Mouse (Mus musculus) CD4-positive, CD25-positive, alpha-beta regulatory T cell, adult 4 months (primary cell): Measurements from ENCODE around the gene Hoxc6. TPM values are rescaled to one million over a fixed set of nuclear protein-coding genes. Genes with fewer than 3 reads are reported as not detected.
A peak's percentile ranks its signal among the peaks of the same experiment; 100 is the strongest.

Experiments used
- ATAC-seq: one replicate; pipeline ENCODE4 v1.8.0; 2017
- polyA plus RNA-seq, 2 experiments: library from polyadenylated mRNA; unstranded; fragments of 100-300 nt; shearing (Covaris generic); gene quantifications; one replicate each; pipeline ENCODE4 v1.2.1; 2017

Gene Hoxc6
- polyA plus RNA-seq, 2 experiments from 2014 or later: not detected

DNA sequence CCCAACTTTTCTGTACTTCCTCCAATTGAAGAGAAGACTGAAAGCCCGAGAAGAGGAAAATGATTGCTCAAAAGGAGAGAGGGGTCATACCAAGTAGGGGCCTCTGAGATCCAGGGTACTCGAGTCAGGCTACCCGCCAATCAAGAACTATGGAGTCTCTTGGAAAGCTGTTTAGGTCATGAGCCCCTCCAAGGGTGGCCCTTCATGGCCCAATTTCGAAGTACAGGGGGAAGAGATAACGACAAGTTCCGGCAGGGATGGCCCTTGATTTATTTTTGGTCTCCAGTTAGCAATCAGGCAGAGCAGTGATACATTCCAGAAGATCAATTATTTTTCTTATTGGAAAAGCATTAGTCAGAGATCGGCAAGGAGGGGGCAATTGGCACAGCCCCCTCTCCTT lies 6.3 kb upstream of the Hoxc6 start:
- ATAC-seq: no peak

DNA sequence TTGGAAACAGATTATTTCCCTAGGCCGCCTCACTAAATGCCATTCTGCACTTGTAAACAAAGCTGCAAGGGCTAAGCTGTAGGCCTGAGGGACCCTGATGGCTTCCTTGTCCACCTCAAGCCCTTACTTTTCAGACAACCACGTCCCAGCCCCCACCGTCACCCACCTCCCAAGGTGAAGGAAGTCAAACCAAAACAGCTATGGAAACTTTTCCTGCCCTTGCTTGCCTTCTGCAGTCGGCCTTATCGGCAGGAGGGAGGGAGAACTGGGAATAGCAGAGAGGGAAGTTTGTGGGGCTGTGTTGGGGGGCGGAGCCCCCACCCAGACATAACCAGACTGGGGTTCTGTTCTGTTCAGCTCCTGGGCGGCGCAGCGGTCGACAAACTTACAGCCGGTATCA lies 5.9 kb upstream of the Hoxc6 start:
- ATAC-seq: no peak

DNA sequence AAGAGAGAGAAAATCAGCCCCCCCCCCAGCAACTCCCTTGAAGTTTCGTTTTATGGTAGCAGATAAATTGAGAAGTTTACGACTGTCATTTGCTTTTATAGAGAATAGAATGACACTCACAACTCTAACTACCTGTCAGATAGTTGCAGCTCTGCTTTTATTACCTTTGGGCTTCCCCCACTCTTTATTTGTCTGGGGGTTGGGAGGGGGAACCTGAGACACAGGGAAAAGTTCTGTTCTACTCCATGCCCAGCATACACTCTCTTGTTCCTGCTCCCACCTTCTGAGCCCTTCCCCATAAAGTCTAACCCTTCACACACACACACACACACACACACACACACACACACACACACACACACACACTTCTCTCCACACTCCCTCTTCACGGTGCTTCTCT lies 5.2 kb upstream of the Hoxc6 start:
- ATAC-seq: no peak

DNA sequence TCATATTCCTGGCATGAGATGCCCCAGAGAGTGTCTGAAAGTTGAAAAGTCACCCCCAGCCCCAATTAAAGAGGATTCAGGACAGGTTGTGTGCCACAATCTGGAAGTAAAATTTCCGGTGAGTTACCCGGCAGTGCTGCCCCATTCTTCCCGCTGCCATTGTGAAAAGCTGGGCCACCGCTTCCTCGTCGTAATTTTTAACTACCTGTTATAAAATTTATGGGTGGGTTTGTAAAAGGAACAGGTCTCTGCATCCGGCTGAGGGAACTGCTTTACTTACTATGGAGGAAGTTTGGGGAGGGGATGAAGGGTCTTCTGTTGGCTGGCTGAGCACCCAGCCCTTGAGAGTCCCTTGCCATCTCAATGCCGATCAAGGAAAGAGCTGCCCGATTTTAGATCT lies 1.5 kb upstream of the Hoxc6 start:
- no peak for ATAC-seq

DNA sequence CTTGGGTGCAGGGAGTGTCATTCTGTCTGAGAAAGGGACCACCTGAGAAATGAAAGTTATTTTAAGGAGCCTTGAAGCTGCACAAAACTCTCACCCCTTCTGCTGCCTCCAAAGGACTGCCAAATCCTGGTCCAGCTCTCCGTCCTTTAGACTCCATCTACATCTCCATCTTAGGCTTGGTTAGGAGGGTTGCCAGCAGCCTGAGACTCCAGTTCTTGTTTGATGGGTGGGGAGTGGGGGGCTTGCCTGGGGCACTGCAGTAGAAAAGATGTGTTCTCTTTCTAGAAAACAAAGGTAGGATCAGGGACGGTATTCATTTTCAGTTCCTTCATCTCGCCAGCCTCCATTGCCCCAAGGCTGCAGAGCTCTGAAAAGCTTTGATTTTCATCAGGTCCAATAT lies 626 bp upstream of the Hoxc6 start:
- no peak for ATAC-seq

DNA sequence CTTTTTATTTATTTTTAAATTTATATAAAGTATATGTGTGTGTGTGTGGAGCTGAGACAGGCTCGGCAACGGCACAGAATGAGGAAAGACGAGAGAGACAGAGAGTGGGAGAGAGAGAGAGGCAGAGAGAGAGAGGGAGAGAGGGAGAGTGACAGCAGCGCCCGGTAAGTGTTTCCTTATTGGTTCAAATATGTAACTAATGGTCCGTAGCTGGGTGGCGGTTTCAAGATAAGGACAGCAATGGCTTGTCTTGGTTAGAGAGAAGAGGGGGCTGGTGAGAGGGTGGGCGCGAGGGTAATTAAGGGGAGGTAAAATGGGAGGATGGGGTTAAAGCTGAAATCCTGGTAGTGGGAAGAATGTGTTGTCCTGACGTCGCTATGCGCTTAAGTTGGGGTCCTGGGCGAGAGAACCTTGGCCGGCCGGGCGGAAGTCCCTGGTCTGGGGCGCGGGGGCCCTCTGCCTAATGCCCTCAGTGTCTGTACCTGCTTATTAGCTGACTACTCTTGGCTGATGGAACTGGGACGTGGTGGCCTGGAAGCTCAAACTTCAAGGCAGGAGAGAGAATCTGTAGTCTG lies 638 bp downstream of the Hoxc6 start:
- peak; percentile 40 for ATAC-seq

DNA sequence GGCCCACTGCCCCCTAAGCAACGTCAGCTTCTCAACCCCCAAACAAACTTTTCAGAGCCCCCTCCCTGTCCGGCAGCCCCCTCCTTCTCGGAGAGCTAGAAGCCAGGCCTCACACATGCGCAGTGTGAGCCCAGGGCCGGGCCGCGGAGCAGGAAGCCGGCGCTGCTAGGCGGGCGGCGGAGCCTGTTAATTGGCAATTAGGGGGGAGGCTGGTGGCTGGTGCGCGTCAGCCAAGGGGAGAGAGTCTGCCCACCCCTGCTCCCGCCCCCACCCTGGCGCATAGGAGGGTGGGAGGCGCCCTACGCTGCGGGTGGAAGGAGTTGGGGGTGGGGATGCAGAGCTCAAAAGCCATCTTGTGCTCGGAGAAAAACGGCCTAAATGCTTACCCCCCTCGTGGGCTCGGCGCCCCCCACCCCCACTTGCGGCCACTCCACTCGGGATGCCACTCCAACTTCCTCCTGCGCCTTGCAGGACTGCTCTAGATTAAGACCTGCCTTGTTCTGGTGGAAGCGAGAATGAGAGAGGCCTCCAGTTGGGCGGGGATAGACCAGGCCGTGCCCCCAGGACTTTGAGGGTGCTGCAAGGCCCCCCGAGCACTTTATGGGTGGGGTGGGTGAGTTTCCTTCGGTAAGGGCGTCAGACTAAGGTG lies 1.2 kb downstream of the Hoxc6 start:
- peak; percentile 89 for ATAC-seq

DNA sequence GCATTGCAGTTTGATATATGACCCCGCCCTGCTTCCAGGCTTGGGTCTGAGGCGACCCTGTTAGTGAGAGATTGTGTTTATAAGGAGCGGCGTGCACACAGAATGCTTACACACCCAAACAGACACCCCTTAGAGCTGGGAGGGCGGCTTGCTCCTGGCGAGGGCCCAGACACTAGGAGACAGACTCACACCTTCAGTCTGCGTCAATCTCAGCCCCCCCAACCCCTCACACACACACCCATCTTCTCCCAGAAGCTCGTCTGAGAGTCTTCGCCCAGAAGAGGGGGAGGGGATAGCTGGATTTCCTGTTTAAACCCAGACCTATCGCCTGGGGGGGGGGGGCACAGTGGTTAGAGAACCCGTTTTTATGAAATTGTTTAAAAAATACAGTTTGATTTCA lies 1.9 kb downstream of the Hoxc6 start:
- no peak for ATAC-seq

DNA sequence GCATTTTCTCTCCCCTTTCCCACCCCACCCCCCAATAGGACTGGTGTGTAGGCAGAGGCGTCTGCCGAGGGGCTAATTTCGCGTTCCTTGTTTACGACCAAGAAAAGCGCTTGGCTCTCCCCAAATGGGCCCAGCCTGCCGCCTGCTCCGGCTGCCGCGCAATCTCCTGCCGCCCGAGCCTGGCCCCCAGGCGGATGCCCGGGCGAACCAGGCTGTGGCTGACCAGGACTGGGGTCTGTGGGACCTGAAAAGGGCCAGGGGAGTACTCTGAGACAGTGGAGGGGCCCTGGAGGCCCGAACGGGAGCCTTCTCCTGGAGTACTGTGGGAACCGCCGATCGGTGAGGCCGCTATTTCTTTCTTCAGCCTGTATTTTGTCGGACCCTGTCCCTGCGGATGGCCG lies 2.4 kb downstream of the Hoxc6 start:
- no peak for ATAC-seq

DNA sequence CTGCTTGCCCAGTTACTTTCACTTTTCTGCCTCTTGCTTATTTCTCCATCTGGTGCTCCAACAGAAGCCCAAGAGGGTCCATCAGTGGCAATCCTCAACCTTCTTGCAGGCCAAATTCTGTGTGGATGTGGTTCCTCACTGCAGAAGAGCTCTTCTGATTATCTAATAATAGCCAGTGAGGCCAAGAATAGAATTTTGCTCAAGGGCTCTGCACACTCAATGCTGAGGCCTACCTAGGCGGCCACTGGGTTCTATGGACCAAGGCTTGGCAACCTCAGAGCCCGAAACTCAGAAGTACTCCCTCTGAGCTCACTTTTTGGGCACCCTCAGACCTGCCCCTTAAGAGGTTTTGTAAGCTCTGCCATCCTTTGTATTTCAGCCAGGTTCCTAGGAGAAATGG lies 3.3 kb downstream of the Hoxc6 start:
- ATAC-seq: no peak

DNA sequence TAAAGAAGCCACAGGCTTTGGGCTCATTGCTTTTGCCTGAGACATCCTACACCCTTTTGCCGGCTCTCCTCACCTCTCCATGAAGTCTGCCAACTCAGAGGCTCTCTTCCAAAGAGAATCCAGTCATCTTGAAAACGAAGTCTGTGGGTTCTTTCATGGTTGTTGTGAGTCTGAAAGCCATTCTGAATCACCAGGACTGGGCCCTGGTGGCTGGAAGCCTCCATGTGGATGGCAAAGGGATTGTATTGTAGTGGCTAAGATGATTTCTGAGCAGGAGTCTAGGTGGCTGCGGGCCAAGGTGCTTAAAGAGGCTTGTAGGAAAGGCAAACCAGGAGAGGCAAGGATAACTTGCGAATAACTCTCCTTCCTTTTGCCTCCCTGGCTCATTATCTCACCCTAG lies 4.1 kb downstream of the Hoxc6 start:
- no peak for ATAC-seq

DNA sequence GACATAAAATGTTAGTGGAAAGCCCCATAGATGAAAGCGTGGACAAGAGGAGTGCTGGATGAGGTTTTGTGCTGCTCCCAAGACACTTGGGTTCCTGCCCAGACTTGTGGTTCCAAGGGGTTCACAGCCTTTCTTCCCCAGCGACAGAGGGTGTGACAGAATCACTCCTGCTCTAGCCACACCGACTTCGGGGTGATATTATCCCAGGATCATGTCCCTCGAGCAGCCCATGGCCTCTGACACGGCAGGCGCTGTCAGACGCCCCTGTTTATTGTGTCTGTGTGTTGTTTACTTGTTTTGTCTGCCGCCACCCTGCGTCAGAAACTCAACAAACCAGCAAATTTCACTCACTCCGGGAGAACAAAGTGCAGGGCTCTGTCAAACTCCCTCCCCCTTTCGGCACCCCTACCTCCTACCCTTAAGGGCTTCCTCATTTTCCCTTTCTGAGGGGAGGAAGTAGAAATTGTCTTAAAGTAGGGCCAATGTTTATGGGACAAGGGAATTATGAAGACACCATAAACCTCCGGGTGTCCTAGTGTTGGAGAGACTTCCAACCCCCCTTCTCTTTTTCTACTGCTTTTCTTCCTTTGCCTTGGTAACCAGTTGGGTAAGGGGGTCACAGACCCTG lies 4.9 kb downstream of the Hoxc6 start:
- no peak for ATAC-seq

DNA sequence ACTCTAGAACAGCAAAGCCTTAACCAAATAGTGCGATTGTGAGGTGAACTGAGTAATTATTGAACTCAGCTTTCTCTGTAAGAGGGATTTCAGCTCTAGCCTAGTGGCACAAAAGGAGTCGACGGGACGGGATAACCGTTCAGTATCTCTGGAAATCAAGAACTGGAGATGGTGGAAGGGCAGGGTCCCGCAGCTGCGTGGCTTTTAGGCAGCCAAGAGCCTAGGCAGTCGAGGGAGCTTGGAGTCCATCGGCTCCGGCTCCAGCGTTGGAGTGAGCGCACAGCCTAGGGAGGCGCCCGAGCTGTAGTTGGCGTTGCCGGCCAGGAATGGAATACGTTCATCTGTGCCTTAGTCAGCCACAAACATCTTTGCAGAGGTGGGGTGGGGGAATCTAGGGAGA lies 7.3 kb downstream of the Hoxc6 start:
- no peak for ATAC-seq

DNA sequence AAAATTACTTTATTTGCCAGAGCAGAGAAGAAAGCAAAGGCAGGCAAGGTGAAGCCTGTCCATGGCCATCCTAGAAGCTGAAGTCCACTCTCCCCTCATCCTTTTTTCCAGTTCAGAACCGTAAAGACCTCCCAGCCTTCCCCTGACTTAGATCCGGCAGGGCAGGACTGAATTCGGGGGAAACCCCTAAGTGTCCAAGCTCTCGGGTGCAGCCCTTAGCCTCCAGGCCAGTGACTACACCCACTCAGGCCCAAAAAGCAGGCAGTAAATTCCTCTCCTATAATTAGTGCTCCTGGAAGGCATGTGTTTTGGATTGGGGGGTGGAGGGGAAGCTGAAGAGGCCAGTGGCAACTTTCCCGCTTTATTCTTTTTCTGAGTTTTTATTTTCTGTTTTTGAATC lies 7.7 kb downstream of the Hoxc6 start:
- no peak for ATAC-seq

DNA sequence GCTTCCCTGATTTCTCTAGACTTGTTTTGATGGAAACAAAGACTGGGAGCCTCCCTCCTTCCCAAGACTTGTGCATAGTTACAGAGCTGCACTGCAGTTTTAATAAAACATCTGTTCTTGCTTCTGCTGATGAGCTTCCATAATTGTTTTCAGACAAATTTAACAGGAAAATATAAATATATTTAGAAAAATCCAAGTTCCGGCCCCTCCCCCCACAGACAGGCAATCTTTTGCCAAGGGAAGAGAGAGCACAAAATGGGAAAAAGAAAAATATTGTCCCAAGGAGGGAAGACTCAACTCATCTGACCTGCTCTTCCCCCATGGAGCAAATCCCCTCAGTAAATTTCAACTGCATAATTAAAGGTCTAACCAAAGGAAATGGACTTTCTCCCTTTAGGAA lies 8.3 kb downstream of the Hoxc6 start:
- ATAC-seq: no peak

DNA sequence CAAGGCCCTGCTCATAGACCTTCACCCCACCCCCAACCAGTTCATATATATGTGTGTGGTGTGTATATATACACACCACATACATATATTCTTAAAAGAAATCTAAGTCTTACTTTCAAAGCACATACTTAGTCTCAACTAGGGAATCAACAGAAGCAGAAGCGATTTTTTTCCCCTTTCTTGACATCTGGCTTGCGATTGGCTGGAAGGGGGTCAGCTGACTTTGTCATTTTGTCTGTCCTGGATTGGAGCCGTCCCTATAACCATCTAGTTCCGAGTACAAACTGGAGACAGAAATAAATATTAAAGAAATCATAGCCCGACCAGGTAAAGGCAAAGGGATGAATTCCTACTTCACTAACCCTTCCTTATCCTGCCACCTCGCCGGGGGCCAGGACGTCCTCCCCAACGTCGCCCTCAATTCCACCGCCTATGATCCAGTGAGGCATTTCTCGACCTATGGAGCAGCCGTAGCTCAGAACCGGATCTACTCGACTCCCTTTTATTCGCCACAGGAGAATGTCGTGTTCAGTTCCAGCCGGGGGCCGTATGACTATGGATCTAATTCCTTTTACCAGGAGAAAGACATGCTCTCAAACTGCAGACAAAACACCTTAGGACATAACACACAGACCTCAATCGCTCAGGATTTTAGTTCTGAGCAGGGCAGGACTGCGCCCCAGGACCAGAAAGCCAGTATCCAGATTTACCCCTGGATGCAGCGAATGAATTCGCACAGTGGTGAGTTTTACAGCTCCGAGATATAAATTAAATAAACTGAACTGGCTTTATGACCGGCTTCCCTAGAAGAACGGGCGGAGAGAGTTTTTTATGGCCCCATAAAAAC lies 11.4 kb downstream of the Hoxc6 start:
- ATAC-seq: peak; percentile 31

DNA sequence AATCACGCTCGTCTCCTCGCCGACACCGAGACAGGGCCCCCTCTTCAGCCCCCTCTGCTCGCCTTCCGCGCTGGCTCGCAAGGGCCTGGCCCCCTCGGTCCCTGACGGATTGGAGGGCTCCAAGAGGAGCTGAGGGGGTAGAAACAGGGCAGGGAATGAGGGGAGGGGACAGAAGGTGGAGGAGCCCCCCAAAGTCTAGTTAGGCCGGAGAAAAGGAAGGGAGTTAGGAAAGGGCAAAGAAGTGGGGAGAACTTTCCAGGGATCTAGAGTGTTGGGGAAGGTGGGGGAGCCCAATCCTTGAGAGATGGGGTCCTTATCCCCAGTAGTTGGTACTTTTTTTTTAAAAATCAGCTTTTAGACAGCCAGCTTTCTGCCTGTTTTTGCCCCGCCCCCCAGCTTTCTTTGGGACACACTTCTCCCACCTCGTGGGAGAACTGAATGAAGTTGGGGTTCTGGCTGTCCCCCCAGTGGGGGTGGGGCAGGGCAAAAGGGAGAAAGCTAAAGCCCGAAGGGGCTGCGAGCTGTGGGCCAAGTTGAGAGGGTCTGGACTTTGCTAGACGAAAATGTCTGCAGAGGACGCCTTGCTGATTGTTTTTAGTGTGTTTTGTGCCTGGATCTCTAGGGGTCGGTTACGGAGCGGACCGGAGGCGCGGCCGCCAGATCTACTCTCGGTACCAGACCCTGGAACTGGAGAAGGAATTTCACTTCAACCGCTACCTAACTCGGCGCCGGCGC lies 12.2 kb downstream of the Hoxc6 start:
- no peak for ATAC-seq

DNA sequence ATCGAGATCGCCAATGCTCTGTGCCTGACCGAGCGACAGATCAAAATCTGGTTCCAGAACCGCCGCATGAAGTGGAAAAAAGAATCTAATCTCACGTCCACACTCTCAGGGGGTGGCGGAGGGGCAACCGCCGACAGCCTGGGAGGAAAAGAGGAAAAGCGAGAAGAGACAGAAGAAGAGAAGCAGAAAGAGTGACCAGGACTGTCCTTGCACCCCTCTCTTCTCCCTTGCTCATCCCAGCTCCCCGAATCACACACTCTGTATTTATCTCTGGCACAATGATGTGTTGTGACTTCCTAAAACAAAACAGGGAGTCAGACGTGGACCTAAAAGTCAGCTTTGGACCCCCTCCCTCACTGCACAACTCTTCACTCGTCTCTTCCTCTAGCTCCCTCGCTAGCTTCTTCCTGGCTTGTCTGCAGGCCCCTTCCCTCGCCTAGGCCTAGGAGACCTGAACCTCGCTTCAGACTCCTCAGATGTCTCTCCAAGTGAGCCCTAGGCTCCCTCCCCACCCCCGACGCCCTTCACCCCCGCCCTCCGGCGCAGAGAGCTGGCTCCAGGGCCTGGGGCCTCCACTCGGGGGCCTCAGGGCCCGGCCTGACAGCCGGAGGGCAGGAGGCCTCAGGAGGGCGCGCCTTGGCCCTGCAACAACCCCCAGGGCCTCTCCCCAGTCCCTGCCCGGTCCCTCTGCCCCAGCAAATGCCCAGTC lies 12.9 kb downstream of the Hoxc6 start:
- ATAC-seq: no peak

DNA sequence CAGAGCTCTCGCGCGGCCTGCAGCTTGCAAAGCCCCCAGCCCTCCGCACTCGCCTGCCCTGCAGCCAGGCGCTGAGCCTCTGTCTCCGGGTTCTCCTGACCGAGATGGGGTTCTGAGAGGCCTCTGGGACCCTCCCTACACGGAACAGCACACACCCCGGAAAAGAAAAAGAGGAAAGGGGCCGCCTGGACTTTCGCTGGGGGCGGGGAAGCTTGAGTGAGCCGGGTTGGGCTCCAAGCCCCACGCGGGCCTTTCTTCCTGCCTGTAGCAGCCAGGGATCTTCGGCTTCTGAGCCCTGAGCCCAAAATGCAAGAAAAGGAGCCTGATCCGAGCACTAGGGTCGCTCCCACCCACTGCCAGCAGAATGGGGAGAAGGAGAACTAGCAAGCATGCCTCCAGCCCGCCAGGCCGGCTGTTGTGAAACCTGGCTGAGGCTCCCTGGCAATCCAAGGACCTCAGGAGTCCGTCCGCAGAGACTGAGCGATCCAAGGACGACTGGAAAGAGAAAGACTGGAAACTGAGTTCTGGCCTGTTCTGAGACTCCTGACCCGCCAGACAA lies 13.9 kb downstream of the Hoxc6 start:
- no peak for ATAC-seq

DNA sequence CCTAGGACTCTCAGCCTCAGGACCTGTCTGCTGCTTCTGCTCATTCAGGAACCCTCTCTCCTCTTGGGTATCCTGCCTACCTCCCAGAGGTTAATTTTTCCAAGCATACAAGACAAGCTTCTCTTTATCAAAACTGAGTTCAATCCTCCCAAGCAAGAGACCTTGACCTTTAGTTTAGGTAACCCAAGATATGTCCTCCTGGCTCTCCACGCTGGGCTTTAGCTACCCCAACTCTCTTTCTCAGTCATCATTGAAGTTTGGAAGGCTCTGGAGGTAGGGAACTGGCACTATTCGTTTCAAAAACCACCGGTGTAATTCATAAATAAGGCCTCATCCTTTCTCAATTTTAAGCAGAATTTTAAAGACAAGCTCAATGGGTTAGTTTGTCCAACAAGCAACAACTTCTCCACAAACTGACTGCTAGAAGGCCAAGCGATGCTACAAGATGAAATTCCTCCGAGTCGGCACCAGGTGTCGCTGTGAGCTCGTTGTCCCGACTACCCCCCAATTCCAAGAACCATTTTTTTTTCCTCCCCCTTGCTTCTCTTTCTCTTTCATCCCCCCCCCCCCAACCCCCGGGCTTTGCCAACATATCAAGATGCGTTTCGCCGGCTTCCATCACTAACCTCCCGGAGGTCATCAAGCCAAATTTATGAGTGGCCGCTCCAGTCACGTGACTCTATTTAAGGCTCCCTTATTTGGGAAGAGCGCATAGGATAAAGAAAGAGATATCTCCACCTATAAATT lies 15.4 kb downstream of the Hoxc6 start:
- no peak for ATAC-seq
